Mouse (Mus musculus) heart, adult 2 months (tissue): ENCODE results near the gene Mum1.

ENCODE experiments used
- EP300 ChIP-seq: fragments of 200-500 bp; IDR thresholded peaks from 2 replicates; pipeline ENCODE4 v1.6.1; 2011; ENCODE audit warnings: low read depth, low read length, control low read depth; ENCODE audit not compliant: insufficient read depth
- POLR2A ChIP-seq: fragments of 200-500 bp; IDR thresholded peaks from 2 replicates; pipeline ENCODE4 v1.6.1; 2011; ENCODE audit warnings: mild to moderate bottlenecking, low read depth, low read length, control low read depth; ENCODE audit not compliant: insufficient read depth

- TF ChIP-seq EP300 = 0 out of 2 replicates have a peak, but pooled peaks have one; percentile 6
- TF ChIP-seq POLR2A = no peak
These were observed 33.2 kb downstream of the Mum1 start for GRCm38 (mm10) chr10:80259463-80259805.
